ENCODE assay signal across 11 mouse cellular contexts in genomic region chr2:156760843-156761505, GRCm38 (mm10). TPM values are rescaled to one million over a fixed set of nuclear protein-coding genes. Genes with fewer than 3 reads are reported as not detected.
A peak's percentile ranks its signal among the peaks of the same experiment; 100 is the strongest.
DNase-seq lines count a peak whose midpoint lies in the region; ATAC-seq and TF ChIP-seq lines count a peak whose summit lies in the region.
"Had no signal": no experiment of that assay in that cellular context is flagged by ENCODE, and none has a peak within 500 bp of the region (broad histone marks: within the 10 kb centered on the region; RNA-seq: fewer than 3 reads in every experiment).

No protein-coding gene starts in this region.

- no peak overlapping the region for H3K9ac ChIP-seq in heart, adult 2 months (ENCODE audit: low read depth, low read length)
- no peak overlapping the region for H3K9ac ChIP-seq in midbrain, embryonic 16.5 days (ENCODE audit: low read depth, low read length)
- H3K9ac ChIP-seq: forebrain, embryonic 13.5 days had no signal

- ATAC-seq in midbrain, embryonic 16.5 days: no peak
- ATAC-seq: activated CD4-positive, CD25-positive, alpha-beta regulatory T cell, adult 4 months; forebrain, embryonic 13.5 days had no signal

- intact Hi-C loops in heart, adult 2 months (cut with DNase I): no loop called here

- TF ChIP-seq EP300 in heart, adult 2 months (IDR thresholded peaks at IDR 0.05; ENCODE audit: insufficient read depth, low read depth, low read length): no peak

- TF ChIP-seq CTCF in heart, adult 2 months (IDR thresholded peaks at IDR 0.05): peak; percentile 59
- TF ChIP-seq CTCF in lung, adult 2 months (IDR thresholded peaks at IDR 0.05; ENCODE audit: insufficient read depth, low read length): peak; percentile 27; the same call in 1 of the 2 replicates

- H3K27me3 ChIP-seq in heart, adult 2 months (ENCODE audit: control insufficient read depth, insufficient read depth, low read length): no peaks in the 10 kb centered on the region
- H3K27me3 ChIP-seq in midbrain, embryonic 16.5 days (ENCODE audit: control insufficient read depth, insufficient read depth, low read depth, low read length): no peaks in the 10 kb centered on the region
- H3K27me3 ChIP-seq: forebrain, embryonic 13.5 days had no signal

- H3K4me3 ChIP-seq in heart, adult 2 months: no peak overlapping the region
- no peak overlapping the region for H3K4me3 ChIP-seq in lung, adult 2 months (replicated peaks; ENCODE audit: extremely low read depth, low read depth, low read length)
- H3K4me3 ChIP-seq in midbrain, embryonic 16.5 days (ENCODE audit: low read depth, low read length): no peak overlapping the region
- H3K4me3 ChIP-seq: forebrain, embryonic 13.5 days; heart, embryonic 10.5 days had no signal

- no peaks in the 10 kb centered on the region; the same call in 1 of the 2 replicates for H3K9me3 ChIP-seq in midbrain, embryonic 16.5 days (replicated peaks; ENCODE audit: control insufficient read depth, low read length, poor library complexity, severe bottlenecking)
- H3K9me3 ChIP-seq: heart, embryonic 10.5 days had no signal

- H3K4me2 ChIP-seq in midbrain, embryonic 16.5 days (ENCODE audit: low read length): no peak overlapping the region
- H3K4me2 ChIP-seq: forebrain, embryonic 13.5 days had no signal

- no peaks in the 10 kb centered on the region for H3K4me1 ChIP-seq in heart, adult 2 months (ENCODE audit: control insufficient read depth, insufficient read depth, low read length)
- 0 out of 2 replicates have a peak, but pooled peaks cover 2% of the 10 kb centered on the region for H3K4me1 ChIP-seq in lung, adult 2 months (ENCODE audit: control insufficient read depth, insufficient read depth, low read length)
- no peaks in the 10 kb centered on the region for H3K4me1 ChIP-seq in midbrain, embryonic 16.5 days (ENCODE audit: control insufficient read depth, insufficient read depth, low read length)
- H3K4me1 ChIP-seq: forebrain, embryonic 13.5 days had no signal

- 86% methylated on average over 5 of the region's 5 CpGs for WGBS in heart, adult 2 months
- 88% methylated on average over 5 of the region's 5 CpGs for WGBS in lung, adult 2 months
- 96% methylated on average over 5 of the region's 5 CpGs for WGBS in midbrain, embryonic 16.5 days

- no peaks in the 10 kb centered on the region for H3K79me2 ChIP-seq in heart, adult 2 months (replicated peaks; ENCODE audit: control insufficient read depth, insufficient read depth, low read length)

- no peak for TF ChIP-seq POLR2A in heart, adult 2 months (IDR thresholded peaks at IDR 0.05; ENCODE audit: insufficient read depth, low read depth, low read length)
- no peak for TF ChIP-seq POLR2A in lung, adult 2 months (IDR thresholded peaks at IDR 0.05; ENCODE audit: borderline replicate concordance, extremely low read depth, low read depth, low read length)

- no peak for DNase-seq in heart, adult 2 months
- no peak for DNase-seq in heart, adult 8-10 months (ENCODE audit: low spot score)
- no peak for DNase-seq in lung, adult 2 months
- no peak for DNase-seq in lung, postnatal 25 days (ENCODE audit: low spot score)
- DNase-seq in cerebellum, postnatal 14 days: peak; percentile 68 to 71
- peak; percentile 8 for DNase-seq in thymus, postnatal 0 days (ENCODE audit: low spot score)
- DNase-seq in adrenal gland, postnatal 4 days (ENCODE audit: low spot score in 2 of 2): no peak

- H3K36me3 ChIP-seq in heart, adult 2 months (ENCODE audit: control insufficient read depth, insufficient read depth, low read length): no peaks in the 10 kb centered on the region
- peaks cover 66% of the 10 kb centered on the region for H3K36me3 ChIP-seq in midbrain, embryonic 16.5 days (ENCODE audit: control insufficient read depth, insufficient read depth, low read length)

- H3K27ac ChIP-seq in heart, adult 2 months: no peak overlapping the region
- no peak overlapping the region for H3K27ac ChIP-seq in midbrain, embryonic 16.5 days (ENCODE audit: low read length)
- H3K27ac ChIP-seq: forebrain, embryonic 13.5 days; heart, embryonic 10.5 days had no signal

RNA-seq across cellular contexts. Expression of gene Myl9, which starts 14.2 kb away (rescaled TPM):
- 100 to 1,000 TPM in 1 of 2 experiments, 10 to 100 TPM in 1; 86.6 to 107 TPM for total RNA-seq in heart, adult 2 months (2021)
- polyA plus RNA-seq in heart, adult 2 months (2012; rRNA removed): 176 and 204 TPM in 2 replicates
- 10 to 100 TPM; 40.0 to 70.3 (median 65.6) TPM for total RNA-seq in heart, adult 8-10 months (2022)
- polyA plus RNA-seq in lung, adult 2 months (2012; rRNA removed): 174 and 258 TPM in 2 replicates
- 20.6 and 27.1 TPM in 2 replicates for polyA plus RNA-seq in thymus, postnatal 0 days (2015; fragmentation: Nextera tagmentation; extraction: Ambion mirVana)
- 10 to 100 TPM; 82.3 to 84.4 TPM for total RNA-seq in adrenal gland, postnatal 4 days (2021)
- 33.7 and 38.8 TPM in 2 replicates for polyA plus RNA-seq in midbrain, embryonic 16.5 days (2015; fragmentation: Nextera tagmentation; extraction: Ambion mirVana)
- polyA plus RNA-seq: activated CD4-positive, CD25-positive, alpha-beta regulatory T cell, adult 4 months had no signal

Comparison
In these comparisons a context has a peak if more than half of its experiments do, and no peak if none do; other contexts are left out.
1. DNase-seq: peak in cerebellum, postnatal 14 days (2 of 2) and thymus, postnatal 0 days (single experiment); none in heart, adult 2 months (0 of 2), heart, adult 8-10 months (single experiment), lung, adult 2 months (single experiment), lung, postnatal 25 days (single experiment) and adrenal gland, postnatal 4 days (0 of 2).